Mouse (Mus musculus) T-cell, adult 2 months (primary cell): ENCODE results near the gene Lsamp.

Experiments
- DNase-seq: peaks from one replicate; pipeline ENCODE4 v3.0.0; 2022; ENCODE audit warnings: low spot score

Lsamp gene

GRCm38 (mm10) chr16:40290132-40290531 is 306.0 kb downstream of the Lsamp start:
- DNase-seq: no peak

GRCm38 (mm10) chr16:40294296-40294882 is 310.2 kb downstream of the Lsamp start:
- no peak for DNase-seq

- DNase-seq: no peak
Observed at GRCm38 (mm10) chr16:40295240-40295639, 311.1 kb downstream of the Lsamp start.

- no peak for DNase-seq
Observed at GRCm38 (mm10) chr16:40307666-40308065, 323.5 kb downstream of the Lsamp start.

GRCm38 (mm10) chr16:40316199-40316598 is 332.0 kb downstream of the Lsamp start:
- DNase-seq: no peak

GRCm38 (mm10) chr16:40324811-40325210 is 340.6 kb downstream of the Lsamp start:
- no peak for DNase-seq

- no peak for DNase-seq
Observed at GRCm38 (mm10) chr16:40328249-40328820, 344.2 kb downstream of the Lsamp start.

GRCm38 (mm10) chr16:40369677-40370076 is 385.5 kb downstream of the Lsamp start:
- DNase-seq: no peak

- no peak for DNase-seq
Observed at GRCm38 (mm10) chr16:40371291-40371690, 387.1 kb downstream of the Lsamp start.

- no peak for DNase-seq
Observed at GRCm38 (mm10) chr16:40375314-40375713, 391.2 kb downstream of the Lsamp start.

- DNase-seq: no peak
Observed at GRCm38 (mm10) chr16:40377129-40377799, 393.1 kb downstream of the Lsamp start.

GRCm38 (mm10) chr16:40392106-40392505 is 407.9 kb downstream of the Lsamp start:
- DNase-seq: no peak

GRCm38 (mm10) chr16:40399531-40399930 is 415.4 kb downstream of the Lsamp start:
- no peak for DNase-seq

- DNase-seq: no peak
Observed at GRCm38 (mm10) chr16:40434280-40434679, 450.1 kb downstream of the Lsamp start.

GRCm38 (mm10) chr16:40436415-40436814 is 452.3 kb downstream of the Lsamp start:
- no peak for DNase-seq

- DNase-seq: no peak
Observed at GRCm38 (mm10) chr16:40437879-40438278, 453.7 kb downstream of the Lsamp start.

GRCm38 (mm10) chr16:40438876-40439275 is 454.7 kb downstream of the Lsamp start:
- no peak for DNase-seq

GRCm38 (mm10) chr16:40446587-40446986 is 462.4 kb downstream of the Lsamp start:
- DNase-seq: no peak

- DNase-seq: no peak
Observed at GRCm38 (mm10) chr16:40463411-40464058, 479.4 kb downstream of the Lsamp start.

- no peak for DNase-seq
Observed at GRCm38 (mm10) chr16:40466596-40466995, 482.4 kb downstream of the Lsamp start.

GRCm38 (mm10) chr16:40470946-40471345 is 486.8 kb downstream of the Lsamp start:
- no peak for DNase-seq

- DNase-seq: no peak
Observed at GRCm38 (mm10) chr16:40471967-40472366, 487.8 kb downstream of the Lsamp start.

- no peak for DNase-seq
Observed at GRCm38 (mm10) chr16:40491606-40492005, 507.4 kb downstream of the Lsamp start.
